Mouse (Mus musculus): Measurements from ENCODE around the gene Ovol2.

GRCm38 (mm10) chr2:144290321-144290720 lies 41.6 kb downstream of the Ovol2 start:
- TF ChIP-seq NELFE (IDR thresholded peaks at IDR 0.05; ENCODE audit: low read depth, low read length) (no peak), USF1 (IDR thresholded peaks at IDR 0.05; ENCODE audit: low read depth, low read length) (no peak), TCF12 (IDR thresholded peaks at IDR 0.05; ENCODE audit: low read depth, low read length) (no peak), GABPA (IDR thresholded peaks at IDR 0.05; ENCODE audit: insufficient replicate concordance, low read depth, low read length) (no peak), EP300 (IDR thresholded peaks at IDR 0.05; ENCODE audit: low read length) (no peak), BHLHE40 (IDR thresholded peaks at IDR 0.05; ENCODE audit: low read depth, low read length) (no peak), TBP (conservative IDR thresholded peaks at IDR 0.05; ENCODE audit: low read depth, low read length) (no peak), MYC (IDR thresholded peaks at IDR 0.05; ENCODE audit: low read depth, low read length) (no peak)

All from CH12.LX (cell line).